Mouse (Mus musculus): ENCODE measurements around the gene Slc26a11. TPM values are rescaled to one million over a fixed set of nuclear protein-coding genes. Genes with fewer than 3 reads are reported as not detected.
"Not testable (repeated sequence)": the region's sequence is repeated elsewhere in the genome, so short reads cannot be mapped to it uniquely, and the experiment has no call there.

Slc26a11 gene
- polyA plus RNA-seq, 1 experiment from 2014 or later: 9.9 TPM

GRCm38 (mm10) chr11:119378551-119378950, 23.2 kb downstream of the Slc26a11 start:
- no peak overlapping the region for H3K9ac ChIP-seq (ENCODE audit: low read length)
- no peak overlapping the region for H3K4me3 ChIP-seq (replicated peaks; ENCODE audit: low read length)
- WGBS: 93% methylated on average over 1 of the region's 1 CpGs
- H3K4me1 ChIP-seq (ENCODE audit: control insufficient read depth, insufficient read depth, low read length): no peaks in the 10 kb centered on the region; the same call in 1 of the 2 replicates
- no peaks in the 10 kb centered on the region for H3K9me3 ChIP-seq (replicated peaks; ENCODE audit: control insufficient read depth, low read length)
- peaks cover 14% of the 10 kb centered on the region; the same call in 1 of the 2 replicates for H3K36me3 ChIP-seq (ENCODE audit: control insufficient read depth, insufficient read depth, low read length)
- H3K4me2 ChIP-seq (ENCODE audit: low read depth, low read length): no peak overlapping the region
- no peaks in the 10 kb centered on the region for H3K27me3 ChIP-seq (ENCODE audit: control insufficient read depth, insufficient read depth, low read length)
- no peak overlapping the region for H3K27ac ChIP-seq (ENCODE audit: low read length)
- ATAC-seq (ENCODE audit: insufficient read depth, low FRiP score): no peak

- no peaks in the 10 kb centered on the region for H3K27me3 ChIP-seq (ENCODE audit: control insufficient read depth, insufficient read depth, low read length)
- H3K4me3 ChIP-seq (replicated peaks; ENCODE audit: low read length): no peak overlapping the region
- H3K27ac ChIP-seq (ENCODE audit: low read length): no peak overlapping the region
- no peak overlapping the region for H3K9ac ChIP-seq (ENCODE audit: low read length)
- H3K4me1 ChIP-seq (ENCODE audit: control insufficient read depth, insufficient read depth, low read length): no peaks in the 10 kb centered on the region
- H3K9me3 ChIP-seq (replicated peaks; ENCODE audit: control insufficient read depth, low read length): no peaks in the 10 kb centered on the region
- peaks cover 14% of the 10 kb centered on the region; the same call in 1 of the 2 replicates for H3K36me3 ChIP-seq (ENCODE audit: control insufficient read depth, insufficient read depth, low read length)
- H3K4me2 ChIP-seq (ENCODE audit: low read depth, low read length): no peak overlapping the region
- no peak for ATAC-seq (ENCODE audit: insufficient read depth, low FRiP score)
- 66% methylated on average over 9 of the region's 9 CpGs for WGBS
Measured at GRCm38 (mm10) chr11:119381631-119382337, 26.4 kb downstream of the Slc26a11 start.

GRCm38 (mm10) chr11:119382338-119382850, 27.0 kb downstream of the Slc26a11 start:
- Histone ChIP-seq H3K27me3 (ENCODE audit: control insufficient read depth, insufficient read depth, low read length) (no peaks in the 10 kb centered on the region), H3K4me2 (ENCODE audit: low read depth, low read length) (no peak overlapping the region), H3K9me3 (replicated peaks; ENCODE audit: control insufficient read depth, low read length) (no peaks in the 10 kb centered on the region), H3K27ac (ENCODE audit: low read length) (no peak overlapping the region), H3K4me1 (ENCODE audit: control insufficient read depth, insufficient read depth, low read length) (no peaks in the 10 kb centered on the region), H3K9ac (ENCODE audit: low read length) (no peak overlapping the region), H3K4me3 (replicated peaks; ENCODE audit: low read length) (no peak overlapping the region), H3K36me3 (ENCODE audit: control insufficient read depth, insufficient read depth, low read length) (peaks cover 9% of the 10 kb centered on the region; the same call in 1 of the 2 replicates)
- no peak for ATAC-seq (ENCODE audit: insufficient read depth, low FRiP score)
- 68% methylated on average over 6 of the region's 6 CpGs for WGBS

GRCm38 (mm10) chr11:119384904-119385303, 29.5 kb downstream of the Slc26a11 start:
- no peak for ATAC-seq (ENCODE audit: insufficient read depth, low FRiP score)
- Histone ChIP-seq H3K4me3 (replicated peaks; ENCODE audit: low read length) (no peak overlapping the region), H3K27ac (ENCODE audit: low read length) (no peak overlapping the region), H3K4me1 (ENCODE audit: control insufficient read depth, insufficient read depth, low read length) (no peaks in the 10 kb centered on the region), H3K4me2 (ENCODE audit: low read depth, low read length) (no peak overlapping the region), H3K9ac (ENCODE audit: low read length) (no peak overlapping the region), H3K36me3 (ENCODE audit: control insufficient read depth, insufficient read depth, low read length) (no peaks in the 10 kb centered on the region), H3K9me3 (replicated peaks; ENCODE audit: control insufficient read depth, low read length) (no peaks in the 10 kb centered on the region), H3K27me3 (ENCODE audit: control insufficient read depth, insufficient read depth, low read length) (no peaks in the 10 kb centered on the region)
- 71% methylated on average over 4 of the region's 4 CpGs for WGBS

GRCm38 (mm10) chr11:119386306-119386705, 30.9 kb downstream of the Slc26a11 start:
- Histone ChIP-seq H3K9ac (ENCODE audit: low read length) (no peak overlapping the region), H3K4me1 (ENCODE audit: control insufficient read depth, insufficient read depth, low read length) (peaks cover 6% of the 10 kb centered on the region), H3K9me3 (replicated peaks; ENCODE audit: control insufficient read depth, low read length) (no peaks in the 10 kb centered on the region), H3K4me3 (replicated peaks; ENCODE audit: low read length) (no peak overlapping the region), H3K27ac (ENCODE audit: low read length) (no peak overlapping the region), H3K27me3 (ENCODE audit: control insufficient read depth, insufficient read depth, low read length) (no peaks in the 10 kb centered on the region), H3K36me3 (ENCODE audit: control insufficient read depth, insufficient read depth, low read length) (no peaks in the 10 kb centered on the region), H3K4me2 (ENCODE audit: low read depth, low read length) (no peak overlapping the region)
- WGBS: 93% methylated on average over 5 of the region's 5 CpGs
- no peak for ATAC-seq (ENCODE audit: insufficient read depth, low FRiP score)

GRCm38 (mm10) chr11:119387273-119387672, 31.9 kb downstream of the Slc26a11 start:
- not testable (repeated sequence) for H3K4me3 ChIP-seq (replicated peaks; ENCODE audit: low read length); ATAC-seq (ENCODE audit: insufficient read depth, low FRiP score); H3K36me3 ChIP-seq (ENCODE audit: control insufficient read depth, insufficient read depth, low read length); H3K9me3 ChIP-seq (replicated peaks; ENCODE audit: control insufficient read depth, low read length); H3K27me3 ChIP-seq (ENCODE audit: control insufficient read depth, insufficient read depth, low read length); H3K9ac ChIP-seq (ENCODE audit: low read length); H3K27ac ChIP-seq (ENCODE audit: low read length); H3K4me2 ChIP-seq (ENCODE audit: low read depth, low read length)
- peaks cover 15% of the 10 kb centered on the region for H3K4me1 ChIP-seq (ENCODE audit: control insufficient read depth, insufficient read depth, low read length)
- WGBS: 16% methylated on average over 3 of the region's 3 CpGs

- Histone ChIP-seq H3K9me3 (replicated peaks; ENCODE audit: control insufficient read depth, low read length) (no peaks in the 10 kb centered on the region), H3K4me2 (ENCODE audit: low read depth, low read length) (peak overlapping the region; percentile 79), H3K36me3 (ENCODE audit: control insufficient read depth, insufficient read depth, low read length) (no peaks in the 10 kb centered on the region), H3K9ac (ENCODE audit: low read length) (peak overlapping the region; percentile 85), H3K27ac (ENCODE audit: low read length) (peak overlapping the region; percentile 83), H3K4me3 (replicated peaks; ENCODE audit: low read length) (peak overlapping the region; percentile 87), H3K27me3 (ENCODE audit: control insufficient read depth, insufficient read depth, low read length) (no peaks in the 10 kb centered on the region), H3K4me1 (ENCODE audit: control insufficient read depth, insufficient read depth, low read length) (peaks cover 31% of the 10 kb centered on the region)
- WGBS: 1% methylated on average over 35 of the region's 35 CpGs
- peak; percentile 71 for ATAC-seq (ENCODE audit: insufficient read depth, low FRiP score)
Measured at GRCm38 (mm10) chr11:119389851-119390270, 34.5 kb downstream of the Slc26a11 start.

- peak overlapping the region; percentile 87 for H3K4me3 ChIP-seq (replicated peaks; ENCODE audit: low read length)
- peak; percentile 37 for ATAC-seq (ENCODE audit: insufficient read depth, low FRiP score)
- H3K9ac ChIP-seq (ENCODE audit: low read length): peak overlapping the region; percentile 85
- H3K36me3 ChIP-seq (ENCODE audit: control insufficient read depth, insufficient read depth, low read length): no peaks in the 10 kb centered on the region
- 3% methylated on average over 53 of the region's 53 CpGs for WGBS
- peak overlapping the region; percentile 83 for H3K27ac ChIP-seq (ENCODE audit: low read length)
- H3K4me1 ChIP-seq (ENCODE audit: control insufficient read depth, insufficient read depth, low read length): peaks cover 34% of the 10 kb centered on the region
- no peaks in the 10 kb centered on the region for H3K27me3 ChIP-seq (ENCODE audit: control insufficient read depth, insufficient read depth, low read length)
- H3K4me2 ChIP-seq (ENCODE audit: low read depth, low read length): peak overlapping the region; percentile 79
- H3K9me3 ChIP-seq (replicated peaks; ENCODE audit: control insufficient read depth, low read length): no peaks in the 10 kb centered on the region
Measured at GRCm38 (mm10) chr11:119390271-119391231, 35.2 kb downstream of the Slc26a11 start.

All from stomach, embryonic 16.5 days (tissue).